Mouse (Mus musculus) kidney, postnatal 10 days (tissue): ENCODE measurements around the gene Rragd.
"Not testable (repeated sequence)": the region's sequence is repeated elsewhere in the genome, so short reads cannot be mapped to it uniquely, and the experiment has no call there.

Experiments used
- DNase-seq: peaks from one replicate; pipeline ENCODE4 v3.0.0; 2021; ENCODE audit warnings: mixed read lengths

Gene Rragd

DNA sequence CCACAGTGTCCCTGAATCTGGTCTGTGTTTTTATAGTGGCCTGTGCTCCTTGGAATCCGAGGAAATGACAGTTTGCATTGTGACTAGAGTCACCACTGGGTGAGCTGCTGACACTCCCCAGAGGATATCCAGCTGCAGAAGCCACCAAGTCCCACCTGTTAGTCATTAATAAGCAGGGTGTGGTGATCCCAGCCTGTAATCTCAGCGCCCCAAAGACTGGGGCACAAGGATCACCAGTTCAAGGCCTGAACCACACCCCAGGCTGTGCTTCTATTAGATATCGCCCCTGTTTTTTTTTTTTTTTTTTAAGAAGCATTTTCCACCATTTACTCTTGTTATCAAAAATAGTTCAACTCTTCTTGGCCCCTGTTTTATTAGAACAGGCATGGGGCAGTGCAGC is 4.2 kb downstream of the Rragd start:
- DNase-seq = no peak

DNA sequence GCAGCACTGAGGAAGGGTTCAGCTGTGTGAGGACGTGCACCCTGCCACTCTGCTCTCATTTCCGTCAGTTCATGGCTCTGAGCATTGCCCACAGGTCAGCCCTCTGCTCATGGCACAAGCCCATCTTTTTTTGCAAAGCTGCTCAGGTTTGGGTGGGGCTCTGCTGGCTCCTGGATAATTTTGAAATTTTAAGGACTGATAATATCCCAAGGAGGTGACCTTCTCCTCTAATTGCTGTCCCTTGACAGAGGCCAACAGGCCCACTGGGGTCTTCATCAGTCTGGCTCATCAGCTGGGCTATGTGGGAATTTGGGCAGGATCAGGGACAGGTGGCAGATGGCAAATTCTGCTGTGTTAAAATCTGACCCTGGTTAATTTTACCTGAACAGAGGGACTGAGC is 6.5 kb downstream of the Rragd start:
- DNase-seq = no peak

DNA sequence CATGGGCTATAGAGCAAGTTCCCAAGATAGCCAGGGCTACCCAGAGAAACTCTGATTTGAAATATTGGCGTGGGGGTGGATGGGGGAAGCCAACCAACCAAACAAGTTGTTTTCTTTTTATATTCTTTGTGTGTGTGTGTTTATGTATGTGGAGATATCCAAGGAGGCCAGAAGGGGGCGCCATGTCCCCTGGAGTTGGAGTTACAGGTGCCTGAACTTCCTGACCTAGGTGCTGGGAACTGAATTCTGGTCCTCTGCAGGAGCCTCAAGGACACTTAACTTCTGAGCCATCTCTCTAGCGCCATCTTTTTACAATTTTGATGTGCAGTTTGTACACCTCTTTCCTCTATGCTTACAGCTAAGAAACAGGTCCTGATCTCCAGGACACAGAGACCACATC is 11.3 kb downstream of the Rragd start:
- DNase-seq = no peak

DNA sequence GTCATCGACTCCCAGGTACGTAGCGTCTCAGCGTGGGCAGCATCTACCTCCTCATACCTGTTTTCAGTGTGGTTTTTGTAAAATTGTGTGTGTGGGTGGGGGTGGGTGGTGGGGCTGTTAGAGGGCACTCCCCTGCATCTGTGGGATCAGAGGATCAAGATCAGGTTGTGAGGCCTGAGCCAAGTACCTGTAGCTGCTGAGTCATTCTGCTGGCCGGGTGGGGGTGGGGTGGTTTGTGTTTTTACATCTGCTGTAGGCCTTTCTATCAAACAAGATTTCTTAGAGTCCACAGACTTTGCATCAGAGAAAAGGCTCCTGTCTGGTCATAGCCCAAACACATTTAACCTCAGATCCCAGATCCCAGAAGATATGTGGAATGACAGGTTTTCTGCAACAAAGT is 13.2 kb downstream of the Rragd start:
- DNase-seq = no peak

DNA sequence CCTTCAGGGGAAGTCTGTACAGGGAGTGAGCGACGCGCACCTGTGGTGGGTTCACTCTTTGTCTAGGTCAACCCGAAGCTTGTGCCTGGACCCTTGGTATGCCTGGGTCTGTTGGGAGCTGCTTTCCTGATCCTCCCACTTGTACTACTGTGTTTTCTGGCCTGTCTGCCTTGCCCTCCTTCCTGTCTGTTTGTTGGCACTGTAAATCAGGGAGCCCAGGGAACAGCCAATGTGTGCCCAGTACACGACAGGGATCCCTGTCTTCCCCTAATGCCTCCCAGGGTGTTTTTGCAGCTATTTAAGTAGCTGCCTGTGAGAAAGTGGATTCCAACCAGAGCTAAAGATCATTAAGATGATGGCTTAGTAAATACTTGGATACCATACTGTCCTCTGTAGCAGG is 14.7 kb downstream of the Rragd start:
- no peak for DNase-seq

DNA sequence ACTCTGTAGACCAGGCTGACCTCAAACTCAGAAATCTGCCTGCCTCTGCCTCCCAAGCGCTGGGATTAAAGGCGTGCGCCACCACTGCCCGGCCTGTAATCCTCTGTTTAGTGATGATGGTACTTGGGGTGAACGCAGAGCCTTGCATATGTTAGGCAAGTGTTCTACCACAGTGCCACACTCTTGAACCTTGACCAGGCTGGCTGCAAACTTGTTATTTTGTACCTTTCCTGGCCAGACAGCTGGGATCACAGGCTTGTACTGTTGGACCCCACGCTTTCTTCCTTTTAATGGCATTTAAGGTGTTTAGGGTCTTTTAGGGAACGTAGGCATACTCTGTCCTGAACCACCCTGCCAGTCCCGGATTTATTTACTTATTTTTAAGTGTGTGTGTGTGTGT is 16.2 kb downstream of the Rragd start:
- DNase-seq = no peak

DNA sequence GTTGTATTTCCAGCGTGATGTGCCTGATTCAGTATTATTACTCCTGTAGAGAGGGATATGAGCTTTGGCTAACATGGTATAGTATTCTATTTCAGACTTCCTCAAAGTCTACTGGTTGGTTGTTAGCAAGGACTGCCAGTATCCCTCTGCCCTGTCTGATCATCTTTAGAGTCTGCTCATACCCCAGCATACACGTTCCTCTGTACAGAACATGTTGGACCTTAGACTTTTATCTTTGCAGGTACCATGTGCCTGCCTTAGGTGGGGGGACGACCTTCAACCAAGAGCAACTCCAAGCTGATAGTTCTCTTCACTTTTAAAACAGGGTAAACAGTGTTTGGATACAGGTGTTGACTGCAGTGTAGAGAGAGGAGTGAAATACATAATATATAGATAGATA is 19.2 kb downstream of the Rragd start:
- DNase-seq = no peak

DNA sequence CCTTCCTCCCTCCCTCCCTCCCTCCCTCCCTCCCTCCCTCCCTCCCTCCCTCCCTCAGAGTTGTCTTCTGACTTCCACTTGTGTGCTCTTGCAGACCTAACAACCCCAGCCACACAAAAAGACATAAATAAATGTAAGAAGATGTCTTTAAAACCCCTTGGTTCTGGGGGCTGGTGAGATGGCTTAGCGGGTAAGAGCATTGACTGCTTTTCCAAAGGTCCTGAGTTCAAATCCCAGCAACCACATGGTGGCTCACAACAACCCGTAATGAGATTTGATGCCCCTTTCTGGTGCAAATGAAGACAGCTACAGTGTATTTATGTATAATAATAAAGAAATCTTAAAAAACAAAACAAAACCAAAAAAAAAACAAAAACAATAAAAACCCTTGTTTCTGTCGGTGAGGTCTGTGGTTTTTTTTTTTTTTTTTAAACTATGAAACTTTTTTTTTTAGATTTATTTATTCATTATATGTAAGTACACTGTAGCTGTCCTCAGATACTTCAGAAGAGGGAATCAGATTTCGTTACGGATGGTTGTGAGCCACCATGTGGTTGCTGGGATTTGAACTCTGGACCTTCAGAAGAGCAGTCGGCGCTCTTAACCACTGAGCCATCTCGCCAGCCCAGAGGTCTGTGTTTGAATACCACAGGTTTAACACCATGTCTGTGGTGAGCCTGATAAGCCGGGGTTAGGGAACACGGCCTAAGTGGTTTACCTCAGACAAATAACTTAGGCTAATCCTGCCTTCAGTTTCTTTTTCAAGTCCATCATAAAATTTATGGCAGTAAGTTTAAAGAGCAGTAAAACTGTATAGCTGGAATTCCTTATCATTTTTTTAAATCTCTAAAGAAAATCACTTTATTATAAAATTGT is 23.0 kb downstream of the Rragd start:
- not testable (repeated sequence) for DNase-seq

DNA sequence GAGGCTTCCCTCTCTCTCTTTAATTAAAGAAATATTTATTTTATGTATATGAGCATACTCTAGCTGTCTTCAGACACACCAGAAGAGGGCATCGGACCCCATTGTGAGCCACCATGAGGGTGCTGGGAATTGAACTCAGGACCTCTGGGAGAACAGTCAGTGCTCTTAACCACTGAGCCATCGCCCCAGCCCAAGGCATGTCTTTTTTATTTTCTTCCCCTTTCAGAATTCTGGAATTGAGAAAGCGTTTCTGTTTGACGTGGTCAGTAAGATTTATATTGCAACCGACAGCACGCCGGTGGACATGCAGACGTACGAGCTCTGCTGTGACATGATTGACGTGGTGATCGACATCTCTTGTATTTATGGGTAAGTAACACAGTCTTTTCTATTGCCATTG is 24.0 kb downstream of the Rragd start:
- no peak for DNase-seq

DNA sequence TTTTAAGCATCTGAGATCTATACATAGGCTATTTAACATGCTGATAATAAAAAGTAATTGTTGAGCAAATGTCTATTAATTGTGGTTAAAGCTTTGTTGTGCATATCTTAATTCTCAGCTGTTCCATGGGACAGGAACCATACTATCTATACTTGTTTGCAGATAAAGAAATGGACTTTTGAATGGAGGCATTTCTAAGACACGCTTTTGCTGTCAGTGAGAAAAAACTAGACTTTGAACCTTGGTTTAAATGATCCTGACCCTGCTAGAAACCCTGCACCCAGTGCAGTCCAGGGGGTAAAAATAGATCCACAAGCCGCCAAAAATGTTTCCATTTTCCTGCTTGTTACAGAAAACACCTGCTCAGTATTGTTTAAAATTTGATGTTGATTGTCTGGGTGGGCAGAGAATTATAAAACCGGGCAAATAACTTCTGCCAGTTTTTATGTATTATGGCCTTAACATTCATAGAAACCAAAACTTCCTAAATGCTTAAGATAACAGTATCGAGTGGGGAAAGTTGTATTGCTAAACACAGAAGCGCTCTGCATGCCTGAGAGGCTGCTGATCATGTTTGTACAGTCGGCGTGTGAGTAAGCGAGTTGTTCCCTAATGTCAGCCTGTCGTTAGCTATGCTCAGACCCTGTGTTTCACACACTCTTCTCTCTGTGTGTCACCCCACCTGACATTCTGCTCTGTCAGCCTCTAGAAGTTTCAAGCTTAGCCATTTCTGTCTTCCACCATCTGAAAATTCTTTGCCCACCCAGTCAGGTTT is 24.8 kb downstream of the Rragd start:
- no peak for DNase-seq

DNA sequence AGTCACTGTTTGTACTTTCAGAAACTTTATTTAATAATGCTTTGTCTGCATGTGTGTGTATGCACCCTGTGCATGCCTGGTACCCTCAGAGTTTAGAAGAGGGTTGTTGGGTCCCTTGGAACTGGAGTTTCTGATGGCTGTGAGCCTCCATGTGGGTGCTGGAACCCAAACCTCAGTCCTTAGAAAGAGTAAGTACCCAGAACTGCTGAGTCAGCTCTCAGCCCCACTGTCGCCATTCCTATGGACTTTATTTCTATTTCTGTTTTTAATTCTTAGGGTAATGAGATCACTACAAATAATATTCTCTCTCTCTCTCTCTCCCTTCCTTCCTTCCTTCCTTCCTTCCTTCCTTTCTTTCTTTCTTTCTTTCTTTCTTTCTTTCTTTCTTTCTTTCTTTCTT is 27.2 kb downstream of the Rragd start:
- DNase-seq = no peak

DNA sequence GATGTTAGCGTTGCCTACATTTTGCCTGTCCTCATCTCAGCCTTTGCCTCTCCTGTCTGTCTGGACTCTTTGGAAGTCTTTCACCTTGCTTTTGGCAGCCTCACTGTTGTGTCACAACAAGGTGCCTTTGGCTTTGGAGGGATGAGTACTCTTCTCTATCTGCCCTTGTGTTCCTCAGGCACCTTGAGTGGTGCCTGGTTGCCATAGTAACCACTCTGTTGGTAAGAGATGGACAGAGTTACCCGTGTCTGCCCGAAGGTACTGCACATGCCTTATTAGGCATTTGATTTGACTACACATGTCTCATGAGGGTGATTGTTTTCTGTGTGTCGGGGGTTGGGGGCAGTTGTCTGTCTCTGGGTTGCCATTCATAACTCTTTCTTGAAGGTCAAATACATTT is 29.6 kb downstream of the Rragd start:
- no peak for DNase-seq

DNA sequence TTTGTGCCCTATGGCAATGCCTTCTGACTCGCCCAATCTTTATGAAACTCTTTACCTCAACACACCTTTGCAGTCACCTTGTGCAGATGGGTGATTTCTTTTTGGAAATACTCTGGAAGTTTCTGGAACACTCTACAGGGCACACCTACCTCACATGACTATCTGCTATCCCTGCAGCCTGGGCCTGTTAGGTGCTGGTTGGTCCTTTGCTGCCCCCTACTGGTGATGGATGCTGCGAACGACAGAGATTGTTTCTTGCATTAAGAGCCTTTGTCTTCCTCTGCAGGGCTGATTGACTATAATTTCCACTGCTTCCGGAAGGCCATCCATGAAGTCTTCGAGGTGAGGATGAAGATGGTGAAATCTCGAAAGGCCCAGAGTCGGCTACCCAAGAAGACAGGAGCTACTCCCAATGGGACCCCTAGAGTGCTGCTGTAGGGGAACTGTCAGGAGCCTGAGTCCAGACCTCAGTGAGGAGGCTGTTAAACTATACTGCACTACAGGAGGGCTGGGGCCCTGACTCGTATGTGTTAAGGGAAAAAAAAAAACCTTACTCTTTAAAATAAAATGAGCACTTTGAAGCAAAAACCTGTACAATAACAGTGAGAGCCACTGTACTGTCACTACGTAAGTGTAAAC is 35.6 kb downstream of the Rragd start:
- DNase-seq = peak; percentile 93

DNA sequence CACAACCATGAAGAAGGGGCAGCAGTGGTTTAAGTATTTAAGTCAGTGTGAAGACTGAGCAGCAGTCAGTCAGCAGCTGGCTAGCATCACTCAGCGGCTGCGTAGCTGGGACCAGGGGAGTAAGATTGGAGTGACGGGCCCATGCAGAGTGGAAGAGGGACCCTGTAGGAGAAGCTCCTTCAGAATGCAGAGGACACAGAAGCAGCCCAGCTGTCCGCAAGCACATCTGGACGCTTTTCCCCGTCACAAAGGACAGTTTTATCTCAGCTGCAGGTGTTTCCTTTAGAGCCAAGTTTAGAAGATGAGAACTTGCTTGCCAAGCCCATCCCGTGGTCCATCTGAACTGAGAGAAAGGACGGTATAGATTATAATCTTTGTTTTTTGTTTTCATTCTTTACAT is 41.6 kb downstream of the Rragd start:
- no peak for DNase-seq

DNA sequence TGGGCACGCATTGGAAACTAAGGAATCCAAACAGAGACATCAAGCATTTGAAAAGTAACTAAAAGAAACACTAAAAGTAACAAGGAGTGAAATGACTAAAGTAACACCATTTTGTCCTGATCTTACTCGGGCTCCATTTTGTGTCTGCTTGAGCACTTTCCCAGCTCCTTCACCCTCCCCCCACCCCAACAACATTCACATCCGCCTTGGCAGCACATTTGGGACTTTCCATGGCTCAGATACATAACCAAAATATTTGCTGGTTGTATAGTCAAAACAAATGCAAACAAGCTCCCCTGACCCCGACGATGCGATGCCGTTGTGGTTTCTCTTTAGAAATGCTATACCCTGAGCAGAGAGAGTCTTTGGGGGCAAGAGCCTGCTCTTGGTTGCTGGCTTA is 46.3 kb downstream of the Rragd start:
- no peak for DNase-seq

DNA sequence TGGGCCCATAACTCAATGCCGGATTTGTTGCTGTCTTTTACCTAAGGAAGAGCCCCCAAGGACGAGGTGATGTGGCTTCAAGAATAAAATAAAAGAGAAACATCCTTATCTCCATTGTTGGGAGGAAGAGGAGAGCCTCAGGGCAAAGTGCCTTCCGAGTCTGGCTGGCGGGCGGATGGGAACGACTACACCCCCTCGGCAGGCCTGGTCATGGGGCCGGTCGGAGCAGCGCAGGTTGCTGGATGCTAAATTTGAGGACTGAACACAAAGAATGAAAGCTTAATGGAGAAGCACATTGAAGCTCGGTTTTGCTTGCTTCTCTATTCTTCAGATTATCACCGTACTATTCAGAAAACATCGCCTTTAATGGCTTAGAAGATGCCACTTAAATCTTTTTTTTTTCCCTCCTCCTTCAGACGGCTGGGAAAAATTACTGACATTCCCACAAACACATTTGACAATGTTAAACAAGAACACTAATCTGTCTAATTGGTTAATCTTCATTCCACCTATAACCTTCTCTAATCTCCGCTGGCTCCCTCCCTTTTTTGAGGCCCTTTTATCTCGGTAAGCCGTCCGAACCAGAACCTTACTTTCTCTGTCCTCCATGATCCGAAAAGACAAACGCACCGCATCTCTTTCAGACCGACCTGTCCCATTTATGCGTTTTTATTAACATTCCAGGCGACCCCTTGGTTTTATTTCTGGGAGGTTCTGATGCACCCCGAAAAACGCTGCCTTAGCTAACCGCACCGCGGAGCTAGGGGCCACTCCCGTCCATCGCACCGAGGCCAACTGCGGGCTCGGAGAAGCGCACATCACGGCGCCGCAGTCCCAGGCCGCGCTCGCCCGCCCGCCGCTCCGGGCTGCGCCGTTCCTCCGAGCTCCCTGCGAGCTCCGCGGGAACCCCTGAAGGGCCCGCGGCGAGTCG is 47.7 kb downstream of the Rragd start:
- peak; percentile 34 for DNase-seq

DNA sequence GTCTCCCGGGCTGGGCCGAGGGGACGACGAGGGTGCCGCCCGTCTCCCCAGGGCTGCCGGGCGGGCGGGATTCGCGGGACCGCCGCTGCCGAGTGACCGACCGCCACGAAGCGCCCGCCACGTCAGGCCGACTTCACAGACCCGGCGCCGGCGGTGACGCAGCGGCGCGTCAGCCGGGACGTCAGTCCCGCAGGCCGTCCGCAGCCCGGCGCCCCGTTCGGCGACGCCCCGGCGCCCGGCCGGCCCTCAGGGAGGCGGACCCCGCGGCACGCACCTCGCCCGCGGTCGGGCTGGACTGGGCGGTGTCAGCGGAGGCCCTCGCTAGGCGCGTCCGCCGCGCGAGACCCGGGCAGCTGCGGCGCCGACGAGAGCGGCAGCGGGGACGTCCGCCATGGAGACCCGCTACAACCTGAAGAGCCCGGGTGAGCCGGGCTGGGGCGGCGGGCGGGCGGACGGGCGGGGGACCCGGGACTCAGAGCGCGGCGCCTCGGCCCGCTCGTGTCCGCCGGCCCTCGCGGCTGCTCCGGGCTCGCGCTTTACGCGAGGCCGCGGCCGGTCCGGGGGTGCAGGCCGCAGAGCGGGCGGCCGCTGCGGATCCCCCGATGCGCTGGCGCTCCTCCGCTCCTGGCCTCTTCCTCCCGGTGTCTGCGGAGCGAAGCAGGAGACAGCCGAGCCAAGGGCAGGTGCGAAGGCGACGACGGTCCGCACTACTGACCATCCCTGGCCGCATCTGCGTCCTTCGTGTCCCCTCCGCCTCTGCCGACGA is 48.5 kb downstream of the Rragd start, which contains the start of gene Ube2j1:
Gene Ube2j1 (plus strand): TSS at position 222 of the 766 bp plus-strand sequence.
- DNase-seq = peak; percentile 93

DNA sequence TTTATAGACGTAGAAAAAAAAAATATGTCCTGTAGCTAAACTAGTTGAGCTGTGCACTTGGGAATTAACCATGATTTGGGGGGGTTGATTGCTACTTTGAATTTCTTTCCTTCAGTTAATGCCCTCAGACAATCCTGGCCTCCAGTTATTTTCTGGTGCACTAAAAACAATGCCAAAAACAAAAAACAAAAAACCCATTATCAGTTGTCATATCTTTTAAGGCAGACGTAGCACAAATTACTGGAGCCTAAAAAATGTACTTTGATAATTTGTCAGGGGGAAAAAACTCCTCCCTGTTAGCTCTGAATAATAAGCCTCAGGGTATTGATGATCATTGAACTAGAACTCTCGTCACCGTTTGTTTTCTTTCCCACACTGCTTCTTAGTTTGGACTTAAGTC is 49.2 kb downstream of the Rragd start:
- no peak for DNase-seq

DNA sequence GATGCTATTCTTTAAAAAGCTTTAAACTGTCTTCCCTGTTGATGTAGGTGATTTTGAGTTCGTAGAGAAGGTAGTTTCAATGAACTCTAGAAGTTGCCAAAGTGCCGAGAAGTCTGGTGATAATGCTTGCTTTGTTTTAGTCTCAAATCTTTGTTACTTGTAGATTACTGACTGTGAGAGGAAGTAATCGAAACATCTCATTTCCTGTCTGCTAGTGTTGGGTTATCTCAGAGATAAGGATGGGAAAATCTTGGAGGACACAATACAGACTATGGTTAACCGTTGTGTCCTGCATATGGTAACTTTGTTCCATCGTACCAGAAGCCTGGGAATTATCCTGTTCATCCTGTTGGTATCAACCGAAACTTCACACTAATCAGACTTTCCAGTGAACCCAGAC is 50.7 kb downstream of the Rragd start:
- no peak for DNase-seq

DNA sequence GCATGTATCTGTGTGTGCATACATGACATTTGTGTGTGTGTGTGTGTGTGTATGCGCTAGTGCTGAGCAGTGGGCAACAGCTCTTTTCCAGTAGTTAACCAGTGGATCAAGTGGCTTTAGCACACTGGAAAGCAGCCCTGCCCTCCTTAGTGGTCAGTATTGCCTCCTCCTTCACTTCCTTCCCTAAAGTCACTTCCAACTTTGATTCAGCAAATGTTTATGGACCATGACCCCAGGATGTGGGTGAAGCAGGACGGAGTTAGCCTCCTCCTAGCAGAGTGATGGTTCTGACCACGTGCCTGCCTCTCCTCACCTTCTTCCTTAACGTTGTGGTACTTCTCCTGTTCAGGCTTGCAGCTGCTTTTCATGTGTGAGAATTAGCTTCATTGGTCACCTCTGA is 57.0 kb downstream of the Rragd start:
- no peak for DNase-seq

DNA sequence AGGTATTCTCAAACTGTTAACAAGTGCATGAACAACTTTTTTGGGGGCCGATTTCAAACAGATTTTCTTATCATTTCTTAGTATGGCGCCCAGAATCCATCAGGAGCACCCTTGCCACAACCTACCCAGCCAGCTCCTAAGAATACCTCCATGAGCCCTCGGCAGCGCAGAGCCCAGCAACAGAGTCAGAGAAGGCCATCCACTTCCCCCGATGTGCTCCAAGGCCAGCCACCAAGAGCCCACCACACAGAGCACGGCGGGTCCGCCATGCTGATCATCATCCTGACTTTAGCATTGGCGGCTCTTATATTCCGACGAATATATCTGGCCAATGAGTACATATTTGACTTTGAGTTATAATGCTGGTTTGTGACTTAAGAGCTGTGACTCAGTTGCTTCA is 66.8 kb downstream of the Rragd start:
- no peak for DNase-seq

DNA sequence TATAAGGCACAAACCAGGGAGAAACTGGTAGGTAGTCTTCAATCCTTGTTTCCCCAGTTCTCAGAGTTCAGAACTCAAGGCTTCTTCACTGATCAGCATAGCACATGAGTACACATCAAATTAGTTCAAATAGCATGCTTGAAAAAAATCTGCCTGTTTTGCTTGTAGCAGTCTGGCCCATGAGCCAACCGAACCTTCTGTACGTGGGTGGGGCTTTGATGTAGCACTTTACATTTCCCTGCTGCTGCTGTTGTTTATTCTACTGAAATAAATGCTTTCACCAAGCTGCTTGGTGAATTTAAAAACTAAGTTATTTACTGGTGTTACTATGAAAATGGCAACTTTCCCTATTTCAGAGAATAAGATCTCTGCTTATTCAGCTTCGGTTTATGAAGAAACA is 69.2 kb downstream of the Rragd start:
- no peak for DNase-seq
